8 mouse cellular contexts compared by ENCODE assay signal in genomic region chr5:143112281-143113246, GRCm38 (mm10). TPM values are rescaled to one million over a fixed set of nuclear protein-coding genes. Genes with fewer than 3 reads are reported as not detected.
DNase-seq lines count a peak whose midpoint lies in the region; ATAC-seq and TF ChIP-seq lines count a peak whose summit lies in the region.

TSS of gene Rnf216 (minus strand) at chr5:143112994.

- peaks cover 40% of the 10 kb centered on the region for H3K4me1 ChIP-seq in G1E (ENCODE audit: insufficient read depth, low read depth, low read length)
- H3K4me1 ChIP-seq in forebrain, embryonic 16.5 days (replicated peaks; ENCODE audit: control insufficient read depth, insufficient read depth, low read length), result peaks cover 8% of the 10 kb centered on the region
- H3K4me1 ChIP-seq in lung, embryonic 14.5 days (ENCODE audit: insufficient read depth), result peaks cover 2% of the 10 kb centered on the region; the same call in 1 of the 2 replicates
- H3K4me1 ChIP-seq in olfactory bulb, adult 2 months (ENCODE audit: control insufficient read depth, insufficient read depth, low read length), result peaks cover 6% of the 10 kb centered on the region
- peaks cover 3% of the 10 kb centered on the region; the same call in 1 of the 2 replicates for H3K4me1 ChIP-seq in thymus, adult 2 months (replicated peaks; ENCODE audit: control insufficient read depth, insufficient read depth, low read length)

- peak; percentile 94 for DNase-seq in G1E (ENCODE audit: low spot score)
- DNase-seq in cerebellum, adult 18-20 months, result peak; percentile 94 to 96
- peak; percentile 92 to 93 for DNase-seq in heart, postnatal 36 days
- peak; percentile 95 to 96 for DNase-seq in layer of hippocampus, adult 2 months (ENCODE audit: low spot score in 2 of 2)
- peak; percentile 95 for DNase-seq in lung, embryonic 14.5 days
- peak; percentile 76 for DNase-seq in thymus, adult 2 months

- peaks cover 3% of the 10 kb centered on the region for H3K9me3 ChIP-seq in G1E (replicated peaks)
- no peaks in the 10 kb centered on the region for H3K9me3 ChIP-seq in forebrain, embryonic 16.5 days (ENCODE audit: control insufficient read depth, low read length)
- H3K9me3 ChIP-seq in lung, embryonic 14.5 days (ENCODE audit: low read depth, low read length), result no peaks in the 10 kb centered on the region

- H3K4me2 ChIP-seq in forebrain, embryonic 16.5 days (ENCODE audit: low read length), result peak within 1 kb of the TSS; percentile 84
- peak within 1 kb of the TSS; percentile 82 for H3K4me2 ChIP-seq in lung, embryonic 14.5 days

- peaks cover 28% of the 10 kb centered on the region for H3K36me3 ChIP-seq in G1E (replicated peaks)
- H3K36me3 ChIP-seq in forebrain, embryonic 16.5 days (ENCODE audit: control insufficient read depth, insufficient read depth), result no peaks in the 10 kb centered on the region
- 0 out of 2 replicates have a peak, but pooled peaks cover 4% of the 10 kb centered on the region for H3K36me3 ChIP-seq in lung, embryonic 14.5 days (ENCODE audit: insufficient read depth)
- H3K36me3 ChIP-seq in thymus, adult 2 months (ENCODE audit: control insufficient read depth, insufficient read depth, low read length), result no peaks in the 10 kb centered on the region

- peak; percentile 94 for ATAC-seq in G1E (ENCODE audit: extremely low read depth, insufficient number of reproducible peaks, low FRiP score, poor library complexity, severe bottlenecking)
- ATAC-seq in forebrain, embryonic 16.5 days, result peak; percentile 97
- ATAC-seq in lung, embryonic 14.5 days (ENCODE audit: insufficient read depth), result peak; percentile 96

- WGBS in forebrain, embryonic 16.5 days, result 1% methylated on average over 92 of the region's 110 CpGs
- WGBS in lung, embryonic 14.5 days, result under 1% methylated on average over 110 of the region's 110 CpGs
- WGBS in olfactory bulb, adult 2 months, result under 1% methylated on average over 110 of the region's 110 CpGs
- 1% methylated on average over 104 of the region's 110 CpGs for WGBS in thymus, adult 2 months

- intact Hi-C loops in heart, postnatal 36 days (cut with DNase I), result loop anchor here (2.0 kb wide), 1 partner anchor 68 kb away; the partner anchor contains the start of genes Rbak and Spdye4b

- TF ChIP-seq POLR2A in olfactory bulb, adult 2 months (IDR thresholded peaks at IDR 0.05; ENCODE audit: insufficient read depth, low read depth, low read length), result peak; percentile 93
- TF ChIP-seq POLR2A in thymus, adult 2 months (IDR thresholded peaks at IDR 0.05; ENCODE audit: control insufficient read depth, extremely low read depth, insufficient read depth, low read length, poor library complexity), result peak; percentile 48; the same call in 1 of the 2 replicates

- H3K4me3 ChIP-seq in G1E (ENCODE audit: low read depth, low read length), result peak within 1 kb of the TSS; percentile 85
- peak within 1 kb of the TSS; percentile 64 for H3K4me3 ChIP-seq in forebrain, embryonic 16.5 days (replicated peaks; ENCODE audit: low read length)
- H3K4me3 ChIP-seq in layer of hippocampus, adult 2 months, result peak within 1 kb of the TSS; percentile 90
- H3K4me3 ChIP-seq in lung, embryonic 14.5 days (ENCODE audit: low read depth, low read length), result peak within 1 kb of the TSS; percentile 89
- peak within 1 kb of the TSS; percentile 76 for H3K4me3 ChIP-seq in olfactory bulb, adult 2 months (ENCODE audit: insufficient read depth, low read depth, low read length)
- peak within 1 kb of the TSS; percentile 58 for H3K4me3 ChIP-seq in thymus, adult 2 months (ENCODE audit: control insufficient read depth, insufficient read depth, low read length)

- H3K27me3 ChIP-seq in G1E (ENCODE audit: insufficient read depth, low read length), result peaks cover 2% of the 10 kb centered on the region; the same call in 1 of the 2 replicates
- no peaks in the 10 kb centered on the region for H3K27me3 ChIP-seq in forebrain, embryonic 16.5 days (replicated peaks; ENCODE audit: control insufficient read depth, insufficient read depth, low read length)
- H3K27me3 ChIP-seq in lung, embryonic 14.5 days (ENCODE audit: insufficient read depth, low read length), result no peaks in the 10 kb centered on the region
- no peaks in the 10 kb centered on the region; the same call in 1 of the 2 replicates for H3K27me3 ChIP-seq in thymus, adult 2 months (ENCODE audit: control insufficient read depth, insufficient read depth, low read length)

- peak; percentile 41; the same call in 1 of the 2 replicates for TF ChIP-seq CTCF in G1E (IDR thresholded peaks at IDR 0.05; ENCODE audit: low read depth, low read length)
- peak; percentile 88 for TF ChIP-seq CTCF in layer of hippocampus, adult 2 months (conservative IDR thresholded peaks at IDR 0.05)
- peak; percentile 81 for TF ChIP-seq CTCF in lung, embryonic 14.5 days (IDR thresholded peaks at IDR 0.05; ENCODE audit: low read depth)
- TF ChIP-seq CTCF in olfactory bulb, adult 2 months (IDR thresholded peaks at IDR 0.05; ENCODE audit: insufficient read depth, low read depth, low read length), result 0 out of 2 replicates have a peak, but pooled peaks have one; percentile 56
- peak; percentile 78; the same call in 1 of the 2 replicates for TF ChIP-seq CTCF in thymus, adult 2 months (IDR thresholded peaks at IDR 0.05; ENCODE audit: borderline replicate concordance, control insufficient read depth, extremely low read depth, insufficient read depth, low read length, poor library complexity)

- peak within 1 kb of the TSS; percentile 80 for H3K27ac ChIP-seq in forebrain, embryonic 16.5 days (ENCODE audit: low read length)
- peak within 1 kb of the TSS; percentile 94 for H3K27ac ChIP-seq in layer of hippocampus, adult 2 months
- H3K27ac ChIP-seq in lung, embryonic 14.5 days (ENCODE audit: low read depth), result peak within 1 kb of the TSS; percentile 93
- 0 out of 2 replicates have a peak within 1 kb of the TSS, but pooled peaks have one; percentile 30 for H3K27ac ChIP-seq in olfactory bulb, adult 2 months (ENCODE audit: insufficient read depth, low read depth, low read length)
- H3K27ac ChIP-seq in thymus, adult 2 months (ENCODE audit: control insufficient read depth, insufficient read depth, low read length), result no peak within 1 kb of the TSS

- H3K9ac ChIP-seq in forebrain, embryonic 16.5 days (replicated peaks; ENCODE audit: low read depth, low read length), result peak within 1 kb of the TSS; percentile 79
- peak within 1 kb of the TSS; percentile 91 for H3K9ac ChIP-seq in lung, embryonic 14.5 days

RNA-seq across cellular contexts. Expression of gene Rnf216, which starts in this region (rescaled TPM):
- 87.4 and 89.5 TPM in 2 replicates for total RNA-seq in G1E (2014; fragmentation: Nextera tagmentation)
- 41.9 and 54.9 TPM in 2 replicates for total RNA-seq in G1E (2017)
- 35.3 and 35.5 TPM in 2 replicates for polyA plus RNA-seq in G1E (2012)
- polyA plus RNA-seq in forebrain, embryonic 16.5 days (2015; fragmentation: Nextera tagmentation; extraction: Ambion mirVana), result 36.5 and 43.0 TPM in 2 replicates
- 10 to 100 TPM; 27.1 to 28.0 TPM for total RNA-seq in heart, postnatal 36 days (2021)
- total RNA-seq in layer of hippocampus, adult 2 months (2021), result 10 to 100 TPM; 47.8 to 52.5 TPM
- polyA plus RNA-seq in lung, embryonic 14.5 days (2014; fragmentation: Nextera tagmentation; extraction: Ambion mirVana), result 31.5 and 36.1 TPM in 2 replicates
- not detected in 2 replicates for polyA plus RNA-seq in olfactory bulb, adult 2 months (2012; ENCODE audit: insufficient read depth, insufficient read length, low replicate concordance, missing spikeins)
- 16.1 and 17.6 TPM in 2 replicates for polyA plus RNA-seq in thymus, adult 2 months (2012; rRNA removed)
